Mouse (Mus musculus) adrenal gland, postnatal 4 days (tissue): ENCODE results near the gene Prps1. TPM values are rescaled to one million over a fixed set of nuclear protein-coding genes. Genes with fewer than 3 reads are reported as not detected.
A peak's percentile ranks its signal among the peaks of the same experiment; 100 is the strongest.
"Not testable (repeated sequence)": the region's sequence is repeated elsewhere in the genome, so short reads cannot be mapped to it uniquely, and the experiment has no call there.

Experiments
- DNase-seq, 2 experiments: peaks; one replicate each; pipeline ENCODE4 v3.0.0; 2021 to 2022; ENCODE audit warnings: low spot score in 2 of 2, mixed read lengths in 2 of 2
- long read RNA-seq, 2 experiments: library from polyadenylated mRNA; stranded (forward); transcript quantifications; one replicate each; pipeline ENCODE4 v2.0.0; 2021
- total RNA-seq, 2 experiments: library from RNA; stranded (reverse); gene quantifications; 2 replicates each; pipeline ENCODE4 v1.2.3; 2021

The Prps1 gene
- total RNA-seq = 10 to 100 TPM; 24.4 to 24.8 TPM
- long read RNA-seq, experiment 1, transcript Prps1-201 (7 exons, 1,965 nt) = major isoform, 11 of 11 reads
- long read RNA-seq, experiment 1, partial matches to known transcripts = 0 of 11 reads
- long read RNA-seq, experiment 1, other reads (novel, unspliced or antisense) = 0 of 11 reads
- long read RNA-seq, experiment 2, transcript Prps1-201 (7 exons, 1,965 nt) = major isoform, 24 of 28 reads
- long read RNA-seq, experiment 2, partial matches to known transcripts = 2 of 28 reads
- long read RNA-seq, experiment 2, other reads (novel, unspliced or antisense) = 2 of 28 reads

- DNase-seq = peak; percentile 22 to 62
These were observed at the start of gene Prps1 for GRCm38 (mm10) chrX:140456279-140456731. Gene Prps1, plus strand, starts transcription at chrX:140456613.

DNA sequence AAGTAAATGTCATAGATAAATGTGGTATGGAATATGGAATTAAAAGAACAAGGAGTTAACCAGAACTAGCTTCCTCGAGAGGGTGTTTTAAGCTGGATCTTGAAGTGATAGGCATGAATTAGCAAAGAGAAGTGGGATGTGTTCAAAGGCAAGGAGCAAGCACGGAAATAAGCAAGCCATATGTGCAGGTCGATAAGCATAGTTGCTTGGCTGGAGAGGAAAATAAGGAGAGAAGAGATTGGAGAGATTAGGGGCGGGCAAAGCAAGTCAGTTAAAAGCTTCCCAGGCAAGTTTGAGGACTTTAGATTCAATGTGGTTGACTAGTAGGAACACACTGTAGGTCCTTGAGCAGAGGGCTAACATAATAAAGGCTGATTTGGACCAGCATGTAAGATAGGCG is 48.8 kb upstream of the Prps1 start:
- DNase-seq = no peak

DNA sequence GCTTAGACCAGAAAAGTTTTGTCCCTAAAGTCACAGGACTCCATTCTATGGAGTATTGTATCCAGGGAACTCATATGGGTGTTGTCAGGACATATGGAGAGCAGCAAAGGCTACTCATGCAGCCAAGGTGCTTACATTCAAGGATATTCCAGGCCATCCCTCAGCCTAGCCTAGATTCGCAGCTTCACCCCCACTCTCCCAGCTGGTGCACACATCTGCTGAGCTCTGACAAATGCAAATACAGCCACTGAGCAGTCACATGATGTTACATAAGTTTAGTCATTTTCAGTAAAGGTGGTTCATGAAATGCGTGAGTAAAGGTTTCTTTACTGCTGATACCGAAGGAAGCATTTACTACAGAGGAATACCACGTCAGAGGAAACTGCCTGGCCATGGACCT is 37.9 kb upstream of the Prps1 start:
- DNase-seq = no peak

- DNase-seq = no peak
These were observed 29.3 kb upstream of the Prps1 start for GRCm38 (mm10) chrX:140427124-140427523.

- DNase-seq = no peak
These were observed 28.2 kb upstream of the Prps1 start for GRCm38 (mm10) chrX:140428252-140428651.

DNA sequence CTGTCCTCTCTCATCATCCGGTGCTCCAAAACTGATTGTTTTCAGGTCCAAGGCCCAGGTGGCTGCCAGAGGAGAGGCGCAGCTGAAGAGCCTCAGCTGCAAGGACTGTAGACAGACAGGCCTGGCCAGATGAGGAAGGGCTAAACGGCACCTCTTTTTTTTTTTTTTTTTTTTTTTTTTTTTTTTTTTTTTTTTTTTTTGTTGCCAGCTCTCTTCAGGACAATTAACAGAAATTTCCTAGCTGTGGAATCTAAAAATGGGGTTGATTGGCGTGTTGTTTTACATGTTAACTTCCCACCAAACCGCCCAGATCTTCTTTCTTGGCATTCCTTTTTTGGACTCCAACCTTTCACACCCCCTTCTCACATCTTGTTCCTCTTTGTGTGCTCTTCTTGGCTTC is 26.4 kb upstream of the Prps1 start:
- DNase-seq = no peak

GRCm38 (mm10) chrX:140430506-140430905 is 25.9 kb upstream of the Prps1 start:
- DNase-seq = no peak

DNA sequence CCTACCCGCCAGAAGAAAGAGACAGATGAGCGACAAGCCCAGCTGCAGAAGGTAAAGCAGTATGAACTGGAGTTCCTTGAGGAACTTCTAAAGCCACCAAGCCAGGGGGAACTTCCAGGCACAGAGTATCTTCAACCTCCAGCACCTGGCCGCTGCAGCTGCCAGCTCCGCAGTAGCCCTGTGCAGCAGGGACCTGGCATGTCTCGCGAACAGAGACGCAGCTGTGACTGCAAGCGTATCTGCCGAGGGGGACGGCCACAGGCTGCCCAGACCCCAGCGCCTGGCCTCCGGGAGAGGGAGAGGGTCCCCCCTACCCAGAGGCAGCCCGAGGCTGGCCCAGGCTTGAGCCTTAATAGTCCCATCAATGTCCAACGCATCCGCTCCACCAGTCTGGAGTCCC is 24.4 kb upstream of the Prps1 start:
- no peak for DNase-seq

DNA sequence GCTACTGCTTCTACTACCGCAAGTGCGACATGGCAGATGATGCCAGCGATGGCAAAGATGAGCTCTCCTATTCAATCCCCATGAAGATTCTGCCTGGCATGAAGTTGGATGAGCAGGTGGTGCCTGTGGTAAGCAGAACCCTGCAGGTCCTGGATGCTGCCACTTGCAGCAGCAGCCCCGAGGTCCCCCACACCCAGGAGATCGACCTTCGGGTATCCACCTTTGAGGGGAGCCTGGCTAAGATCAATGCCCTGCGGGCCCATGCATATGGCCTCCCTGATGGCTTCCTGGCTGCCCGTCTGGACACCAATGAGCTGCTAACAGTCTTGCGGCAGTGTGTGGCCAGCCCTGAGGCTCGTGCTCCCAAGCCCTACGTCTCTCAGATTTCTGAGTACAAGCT is 23.6 kb upstream of the Prps1 start:
- no peak for DNase-seq

DNA sequence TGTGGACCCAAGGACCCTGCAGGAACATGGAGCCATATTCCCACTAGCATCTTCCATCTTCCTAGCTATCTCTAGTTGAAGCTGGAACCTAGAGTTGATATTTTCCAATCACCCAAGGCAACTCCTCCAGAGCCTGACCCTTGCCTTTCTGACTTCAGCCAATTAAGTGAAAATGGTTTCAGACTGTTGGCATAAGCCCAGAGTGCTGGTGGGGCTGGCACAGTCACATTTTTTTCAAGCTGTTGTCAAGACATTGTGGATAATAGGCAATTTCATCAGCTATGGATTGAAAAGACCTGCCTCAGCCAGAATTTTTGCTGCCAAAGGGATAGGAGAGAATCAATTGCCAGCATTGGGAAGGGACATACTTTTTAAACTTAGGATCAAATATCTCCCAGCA is 18.5 kb upstream of the Prps1 start:
- no peak for DNase-seq

GRCm38 (mm10) chrX:140445551-140445950 is 10.9 kb upstream of the Prps1 start:
- no peak for DNase-seq

DNA sequence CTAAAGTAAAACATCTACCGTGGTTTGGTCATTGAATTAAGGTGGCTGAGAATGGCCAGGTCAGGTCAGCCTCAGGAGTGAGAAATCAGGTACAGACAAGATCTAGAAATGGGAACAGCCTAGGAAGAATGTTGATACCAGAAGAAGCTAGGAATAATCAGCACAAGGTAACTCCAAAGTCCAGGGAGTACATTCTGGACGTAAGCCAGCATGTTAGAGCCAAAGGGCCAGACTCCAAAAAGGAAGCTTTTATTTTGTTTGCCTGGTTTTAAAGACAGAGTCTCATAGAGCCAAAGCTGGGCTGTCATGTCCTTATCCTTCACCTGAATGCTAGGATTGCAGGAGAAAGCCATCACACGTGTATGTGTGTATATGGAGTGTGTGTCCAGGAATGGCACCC is 6.3 kb upstream of the Prps1 start:
- no peak for DNase-seq

GRCm38 (mm10) chrX:140456751-140457491 is 508 bp downstream of the Prps1 start:
- DNase-seq = no peak

DNA sequence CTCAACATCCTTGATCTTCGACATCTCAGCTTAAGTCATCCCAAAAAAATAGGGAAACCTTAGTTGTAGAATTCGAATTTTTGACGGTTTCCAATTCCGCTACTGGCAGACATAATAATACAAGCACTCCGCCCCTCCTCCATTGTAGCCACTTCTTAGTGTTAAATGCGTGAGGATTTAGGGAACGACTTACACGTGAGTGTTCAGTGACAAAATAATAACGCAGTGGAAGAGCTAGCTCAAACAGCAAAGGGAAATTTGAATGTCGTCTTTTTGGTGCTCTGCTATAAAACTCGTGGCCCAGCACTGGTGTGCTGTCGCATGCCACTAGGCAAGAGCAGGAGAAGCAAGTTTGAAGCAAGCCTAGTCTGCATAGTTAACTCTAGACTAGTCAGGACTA is 1.1 kb downstream of the Prps1 start:
- DNase-seq = no peak

- DNase-seq = no peak
These were observed 21.8 kb downstream of the Prps1 start for GRCm38 (mm10) chrX:140478231-140478630.

- DNase-seq = no peak
These were observed 22.8 kb downstream of the Prps1 start for GRCm38 (mm10) chrX:140479171-140479570.

DNA sequence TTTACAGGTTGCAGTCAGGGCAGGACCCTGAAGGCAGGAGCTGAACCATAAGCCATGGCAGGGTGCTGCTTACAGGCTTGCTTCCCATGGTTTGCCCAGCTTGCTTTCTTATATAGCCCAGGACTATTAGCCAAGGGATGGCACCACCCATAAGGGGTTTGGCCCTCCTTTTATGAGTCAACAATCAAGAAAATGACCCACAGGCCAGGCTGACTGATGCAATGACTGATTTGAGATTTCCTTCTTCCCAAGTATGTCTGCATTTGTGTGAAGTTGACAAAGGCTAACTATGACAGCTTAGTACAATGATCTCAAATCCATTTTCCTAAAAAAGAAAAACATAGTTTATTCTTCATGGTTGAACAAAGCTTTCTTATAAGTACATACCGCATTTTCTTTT is 32.8 kb downstream of the Prps1 start:
- DNase-seq = no peak

- DNase-seq = no peak
These were observed 33.8 kb downstream of the Prps1 start for GRCm38 (mm10) chrX:140490203-140490602.

- no peak for DNase-seq
These were observed 35.6 kb downstream of the Prps1 start for GRCm38 (mm10) chrX:140491884-140492571.

- DNase-seq = no peak
These were observed 37.2 kb downstream of the Prps1 start for GRCm38 (mm10) chrX:140493527-140494029.

DNA sequence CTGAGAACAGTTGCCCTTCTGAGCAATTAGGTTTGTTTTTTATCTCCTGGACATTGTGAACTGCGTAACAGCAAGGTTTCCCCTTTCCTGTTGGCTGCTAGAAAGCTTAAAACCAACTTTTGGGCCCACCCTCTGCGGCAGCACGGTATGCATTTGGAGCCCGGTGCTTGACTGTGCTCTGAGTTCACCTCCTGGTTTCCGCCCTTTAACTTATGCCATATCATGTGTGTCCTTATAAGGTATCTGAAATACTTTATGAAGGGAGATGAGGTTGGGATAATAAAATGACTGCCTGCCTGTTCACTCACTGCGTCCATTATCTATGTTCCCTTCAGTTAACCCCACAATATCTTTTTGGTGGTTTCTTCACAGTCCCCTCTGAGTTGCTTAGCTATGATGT is 37.8 kb downstream of the Prps1 start:
- no peak for DNase-seq

DNA sequence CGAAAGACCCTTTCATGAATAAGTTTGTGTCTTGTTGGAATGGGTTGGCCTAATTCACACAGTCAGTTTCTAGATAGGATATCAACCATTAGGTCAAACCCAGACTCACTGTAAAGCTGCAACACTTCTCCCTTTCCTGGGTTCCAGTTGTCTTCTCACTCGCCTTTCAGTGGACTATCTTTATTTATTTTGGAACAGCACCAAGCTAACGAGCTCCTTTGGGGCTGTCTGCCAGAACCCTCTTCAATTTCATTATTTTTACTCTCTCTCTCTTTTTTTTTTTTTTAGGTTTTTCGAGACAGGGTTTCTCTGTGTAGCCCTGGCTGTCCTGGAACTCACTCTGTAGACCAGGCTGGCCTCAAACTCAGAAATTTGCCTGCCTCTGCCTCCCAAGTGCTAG is 42.0 kb downstream of the Prps1 start:
- DNase-seq = not testable (repeated sequence)
